Mouse (Mus musculus) midbrain, embryonic 15.5 days (tissue): ENCODE measurements around the gene Adamts16. TPM values are rescaled to one million over a fixed set of nuclear protein-coding genes. Genes with fewer than 3 reads are reported as not detected.

ENCODE experiments used
- ATAC-seq: fragments of 200-750 bp; cut with Nextera tagmentation; replicated peaks from 2 replicates; pipeline ENCODE4 v1.8.0; 2017; ENCODE audit warnings: moderate TSS enrichment
- H3K27ac ChIP-seq: fragments of 300-500 bp; sonication (generic); 2 replicates; pipeline ENCODE4 v1.5.1; 2015; ENCODE audit warnings: mild to moderate bottlenecking, inconsistent platforms
- H3K27me3 ChIP-seq: fragments of 300-500 bp; sonication (generic); replicated peaks from 2 replicates; pipeline ENCODE4 v1.6.1; 2015; ENCODE audit warnings: inconsistent platforms
- H3K36me3 ChIP-seq: fragments of 300-500 bp; sonication (generic); replicated peaks from 2 replicates; pipeline ENCODE4 v1.6.1; 2015; ENCODE audit warnings: inconsistent platforms
- H3K4me1 ChIP-seq: fragments of 300-500 bp; sonication (generic); 2 replicates; pipeline ENCODE4 v1.6.1; 2015; ENCODE audit warnings: inconsistent platforms
- H3K4me2 ChIP-seq: fragments of 300-500 bp; sonication (generic); 2 replicates; pipeline ENCODE4 v1.6.1; 2015; ENCODE audit warnings: inconsistent platforms, mild to moderate bottlenecking, moderate library complexity
- H3K4me3 ChIP-seq: fragments of 300-500 bp; sonication (generic); 2 replicates; pipeline ENCODE4 v1.5.1; 2015; ENCODE audit warnings: mild to moderate bottlenecking, inconsistent platforms
- H3K9ac ChIP-seq: fragments of 300-500 bp; sonication (generic); 2 replicates; pipeline ENCODE4 v1.6.1; 2015; ENCODE audit warnings: mild to moderate bottlenecking, inconsistent platforms
- H3K9me3 ChIP-seq: fragments of 300-500 bp; sonication (generic); 2 replicates; pipeline ENCODE4 v1.6.1; 2016; ENCODE audit warnings: inconsistent platforms
- WGBS: fragments of 180-500 bp; shearing (Covaris S2); methylation state at CpG from one replicate; pipeline ENCODE4 v1.1.7; 2015; ENCODE audit warnings: mixed read lengths; 5-methylcytosine and 5-hydroxymethylcytosine counted together
- polyA plus RNA-seq: library from polyadenylated mRNA; unstranded; fragments of >200 nt; fragmentation: Nextera tagmentation; extraction: Ambion mirVana; gene quantifications from 2 replicates; pipeline ENCODE4 v1.2.1, GENCODE M21; 2015

The Adamts16 gene
- polyA plus RNA-seq, 1 experiment from 2014 or later, result 2.4 TPM

DNA sequence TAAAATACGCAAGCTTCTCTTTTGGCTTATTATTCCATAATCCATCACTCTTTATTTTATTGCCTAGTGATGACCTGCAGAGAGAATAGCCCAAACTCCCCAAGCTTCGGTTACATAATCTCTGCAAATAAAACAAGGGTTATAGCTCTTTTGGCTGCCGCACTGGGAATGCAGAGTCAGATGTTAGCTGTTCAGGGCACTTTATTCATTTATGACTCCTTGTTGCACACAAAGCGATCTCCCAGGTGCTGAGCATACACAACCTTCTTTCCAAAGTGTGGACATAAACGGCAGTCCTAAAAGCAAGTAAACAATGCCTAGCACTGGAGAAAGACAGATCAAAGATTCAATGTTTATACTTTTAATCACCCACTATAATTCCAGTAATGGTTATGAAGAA, 16.3 kb downstream of the Adamts16 start:
- Histone ChIP-seq H3K4me2 (no peak overlapping the region), H3K27ac (no peak overlapping the region), H3K27me3 (no peaks in the 10 kb centered on the region), H3K9ac (no peak overlapping the region), H3K36me3 (no peaks in the 10 kb centered on the region), H3K4me1 (no peaks in the 10 kb centered on the region), H3K4me3 (no peak overlapping the region), H3K9me3 (no peaks in the 10 kb centered on the region)
- no peak for ATAC-seq
- WGBS, result 84% methylated on average over 5 of the region's 5 CpGs

DNA sequence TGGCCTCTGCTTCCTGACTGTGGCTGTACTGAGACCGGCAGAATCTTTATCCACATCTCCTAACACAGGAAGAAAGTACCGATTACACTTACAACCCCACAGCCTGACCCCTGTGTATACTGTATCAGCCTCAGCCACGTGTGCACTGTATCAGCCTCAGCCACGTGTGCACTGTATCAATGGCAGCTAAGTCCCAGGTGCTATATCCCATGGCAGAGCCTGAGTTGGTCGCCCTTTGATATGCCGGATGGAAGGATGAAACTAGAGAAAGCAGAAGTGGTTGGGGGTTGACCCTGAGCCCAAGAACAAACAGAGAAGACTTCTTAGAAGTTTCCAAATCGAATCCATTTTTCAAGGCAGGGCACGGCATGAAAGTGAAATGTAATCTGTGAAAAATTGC, 17.9 kb downstream of the Adamts16 start:
- 65% methylated on average over 8 of the region's 8 CpGs for WGBS

DNA sequence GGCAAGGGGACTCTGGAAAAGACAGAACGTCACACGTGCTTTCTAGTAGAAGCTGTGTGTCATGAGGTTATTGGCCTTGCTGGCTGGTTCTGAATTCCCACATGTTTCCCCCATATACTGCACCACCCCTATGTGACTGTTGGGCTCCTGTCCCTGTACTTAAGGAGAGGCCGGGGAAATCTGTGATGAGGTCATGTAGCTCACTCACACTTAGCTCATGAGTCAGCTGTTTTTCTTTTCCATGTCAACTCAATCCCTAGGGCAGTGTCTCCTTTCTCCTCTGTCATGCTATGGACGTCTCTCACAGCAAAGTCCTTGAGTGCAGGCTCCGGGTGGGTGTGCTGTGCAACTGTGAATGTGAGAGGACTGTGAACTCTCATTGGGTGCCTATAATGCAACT, 22.6 kb downstream of the Adamts16 start:
- H3K4me1 ChIP-seq, result no peaks in the 10 kb centered on the region
- H3K4me2 ChIP-seq, result no peak overlapping the region
- H3K9me3 ChIP-seq, result no peaks in the 10 kb centered on the region
- H3K27me3 ChIP-seq, result no peaks in the 10 kb centered on the region
- no peak overlapping the region for H3K9ac ChIP-seq
- H3K4me3 ChIP-seq, result no peak overlapping the region
- H3K27ac ChIP-seq, result no peak overlapping the region
- ATAC-seq, result no peak
- WGBS, result 84% methylated on average over 5 of the region's 5 CpGs
- H3K36me3 ChIP-seq, result no peaks in the 10 kb centered on the region

More for the DNA sequence above, 17.9 kb downstream of the Adamts16 start:
- ATAC-seq, result peak; percentile 56; the same call in 1 of the 2 replicates
- Histone ChIP-seq H3K4me1 (no peaks in the 10 kb centered on the region), H3K4me3 (no peak overlapping the region), H3K27me3 (no peaks in the 10 kb centered on the region), H3K9me3 (no peaks in the 10 kb centered on the region), H3K9ac (no peak overlapping the region), H3K27ac (no peak overlapping the region), H3K36me3 (no peaks in the 10 kb centered on the region), H3K4me2 (no peak overlapping the region)

DNA sequence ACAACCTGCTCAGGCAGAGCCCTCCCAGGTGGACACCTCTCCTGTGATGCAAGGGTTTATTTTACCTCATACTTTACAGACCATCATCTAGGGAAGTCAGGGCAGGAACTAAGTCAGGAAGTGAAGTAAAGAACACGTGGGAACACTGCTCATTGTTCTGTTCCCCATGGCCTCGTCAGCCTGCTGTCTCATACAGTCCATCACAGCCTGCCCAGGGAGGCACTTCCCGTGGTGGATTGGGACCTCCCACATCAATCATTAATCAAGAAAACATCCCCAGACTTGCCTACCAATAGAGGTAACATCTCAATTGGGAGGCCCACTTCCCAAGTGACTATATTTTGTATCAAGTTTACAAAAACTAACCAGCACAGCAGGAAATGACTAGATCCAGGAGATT, 27.2 kb downstream of the Adamts16 start:
- no peak for ATAC-seq
- no peak overlapping the region for H3K4me3 ChIP-seq
- H3K9me3 ChIP-seq, result no peaks in the 10 kb centered on the region
- 61% methylated on average over 3 of the region's 3 CpGs for WGBS
- H3K4me2 ChIP-seq, result no peak overlapping the region
- H3K27ac ChIP-seq, result no peak overlapping the region
- no peak overlapping the region for H3K9ac ChIP-seq
- H3K27me3 ChIP-seq, result no peaks in the 10 kb centered on the region
- H3K4me1 ChIP-seq, result no peaks in the 10 kb centered on the region
- H3K36me3 ChIP-seq, result no peaks in the 10 kb centered on the region

DNA sequence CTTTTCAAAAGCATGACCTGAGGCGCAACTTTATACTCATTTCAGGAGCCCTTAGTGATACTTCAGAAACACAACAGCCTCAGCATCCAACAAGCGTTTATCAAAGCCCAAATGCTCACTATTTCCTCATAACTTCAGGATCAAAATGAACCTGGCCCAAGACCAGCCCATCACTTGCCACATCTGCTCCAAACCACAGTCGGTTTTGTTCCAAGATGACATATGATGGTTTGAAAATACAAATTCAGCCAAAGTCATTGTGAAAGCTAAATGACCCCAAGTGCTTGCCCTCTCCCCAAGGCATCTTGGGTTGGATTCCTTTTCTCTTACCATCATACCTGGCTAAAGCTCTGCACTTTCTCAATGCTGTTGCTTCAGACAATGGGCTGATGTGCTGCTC, 36.1 kb downstream of the Adamts16 start:
- WGBS, result 95% methylated on average over 3 of the region's 3 CpGs
- Histone ChIP-seq H3K27ac (no peak overlapping the region), H3K4me2 (no peak overlapping the region), H3K27me3 (no peaks in the 10 kb centered on the region), H3K36me3 (no peaks in the 10 kb centered on the region), H3K4me1 (no peaks in the 10 kb centered on the region), H3K4me3 (no peak overlapping the region), H3K9ac (no peak overlapping the region), H3K9me3 (no peaks in the 10 kb centered on the region)
- no peak for ATAC-seq

DNA sequence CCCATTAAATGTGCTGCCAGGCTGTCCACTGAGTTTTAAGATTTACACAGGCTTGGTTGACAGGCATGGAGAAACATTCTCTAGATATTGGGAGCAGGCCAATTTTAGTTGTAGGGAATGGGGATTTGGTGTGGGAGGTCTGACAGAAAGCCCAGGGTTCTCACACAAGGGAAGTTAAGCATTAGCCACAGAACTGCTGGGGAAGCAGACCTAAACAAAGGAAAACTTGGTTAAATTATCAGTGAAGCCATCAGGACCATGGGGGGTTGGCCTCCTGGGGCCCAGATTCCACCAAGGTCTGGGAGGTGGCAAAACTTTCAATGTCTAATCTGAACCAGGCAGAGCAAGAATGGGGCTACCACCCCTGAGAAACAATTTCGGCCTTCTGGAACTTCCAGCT, 38.8 kb downstream of the Adamts16 start:
- 83% methylated on average over 1 of the region's 1 CpGs for WGBS
- H3K27me3 ChIP-seq, result no peaks in the 10 kb centered on the region
- no peak for ATAC-seq
- H3K36me3 ChIP-seq, result no peaks in the 10 kb centered on the region
- H3K4me2 ChIP-seq, result no peak overlapping the region
- H3K9me3 ChIP-seq, result no peaks in the 10 kb centered on the region
- H3K27ac ChIP-seq, result no peak overlapping the region
- H3K9ac ChIP-seq, result no peak overlapping the region
- H3K4me1 ChIP-seq, result no peaks in the 10 kb centered on the region
- no peak overlapping the region for H3K4me3 ChIP-seq

DNA sequence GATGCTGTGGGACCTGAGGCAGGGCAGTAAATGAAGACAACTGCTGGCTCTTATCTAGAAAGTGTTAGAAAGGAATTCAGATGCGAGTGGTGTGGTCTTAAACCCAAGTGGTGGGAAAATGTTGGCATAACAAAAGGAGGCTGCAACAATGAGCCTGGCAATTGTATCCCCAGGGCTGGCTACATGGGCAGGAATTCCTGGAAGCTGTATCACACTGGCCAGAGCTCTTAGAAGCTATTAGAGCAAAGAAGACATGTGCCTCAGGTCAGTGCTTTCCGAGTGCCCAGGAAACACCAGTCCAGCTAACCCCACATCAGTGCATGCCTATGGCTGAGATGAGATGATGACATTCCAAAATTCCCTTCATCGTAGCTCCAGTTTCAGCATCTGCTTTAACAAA, 42.3 kb downstream of the Adamts16 start:
- Histone ChIP-seq H3K9me3 (no peaks in the 10 kb centered on the region), H3K36me3 (no peaks in the 10 kb centered on the region), H3K4me3 (no peak overlapping the region), H3K27me3 (no peaks in the 10 kb centered on the region), H3K9ac (no peak overlapping the region), H3K27ac (no peak overlapping the region), H3K4me2 (no peak overlapping the region), H3K4me1 (no peaks in the 10 kb centered on the region)
- WGBS, result 68% methylated on average over 3 of the region's 3 CpGs
- ATAC-seq, result no peak

DNA sequence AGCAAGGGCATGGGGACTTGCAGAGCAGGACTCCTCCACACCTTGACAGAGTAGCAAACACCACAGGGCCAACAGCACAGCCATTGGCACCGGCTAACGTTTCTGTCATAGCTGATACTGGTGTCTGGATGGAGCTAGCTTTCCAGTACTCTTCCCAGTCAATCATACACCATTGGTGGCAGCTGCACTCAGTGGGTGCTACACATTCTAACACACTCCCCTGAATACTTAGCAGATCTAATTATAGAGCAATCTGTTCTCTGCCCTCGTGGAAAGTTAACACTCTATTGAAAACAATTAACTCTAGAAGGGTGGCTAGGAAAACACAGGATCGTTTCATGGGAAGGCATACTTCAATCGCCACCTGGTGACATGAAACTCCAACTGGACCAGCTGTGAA, 43.2 kb downstream of the Adamts16 start:
- ATAC-seq, result no peak
- Histone ChIP-seq H3K4me1 (0 out of 2 replicates have a peak, but pooled peaks cover 3% of the 10 kb centered on the region), H3K9me3 (no peaks in the 10 kb centered on the region), H3K4me2 (no peak overlapping the region), H3K36me3 (no peaks in the 10 kb centered on the region), H3K4me3 (no peak overlapping the region), H3K27ac (no peak overlapping the region), H3K9ac (no peak overlapping the region), H3K27me3 (no peaks in the 10 kb centered on the region)
- WGBS, result 77% methylated on average over 5 of the region's 5 CpGs

DNA sequence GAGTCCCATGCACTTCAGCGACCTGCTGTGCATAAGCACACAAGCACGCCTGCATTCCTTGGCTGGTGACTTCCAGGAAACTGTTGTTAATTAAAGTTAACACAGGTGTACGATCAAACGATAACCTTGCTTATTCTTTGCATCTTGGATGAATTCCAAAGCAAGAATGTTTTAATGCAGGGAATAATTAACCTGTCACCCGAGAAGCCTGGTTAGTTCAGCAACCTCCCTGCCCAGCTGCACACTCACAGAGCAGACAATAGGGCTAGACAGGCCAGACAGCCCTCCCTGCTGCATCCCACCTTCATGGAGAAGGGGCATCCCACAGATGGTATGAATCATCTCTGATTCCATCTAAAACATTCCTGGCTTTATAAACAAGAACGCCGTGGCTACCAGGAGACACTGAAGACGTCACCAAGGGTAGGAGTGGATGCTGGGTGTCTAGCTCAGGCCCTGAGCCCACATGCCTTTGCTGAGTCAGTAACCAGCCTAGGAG, 47.5 kb downstream of the Adamts16 start:
- Histone ChIP-seq H3K4me3 (no peak overlapping the region), H3K27me3 (no peaks in the 10 kb centered on the region), H3K27ac (no peak overlapping the region), H3K9me3 (no peaks in the 10 kb centered on the region), H3K4me2 (no peak overlapping the region), H3K9ac (no peak overlapping the region), H3K36me3 (no peaks in the 10 kb centered on the region), H3K4me1 (0 out of 2 replicates have a peak, but pooled peaks cover 3% of the 10 kb centered on the region)
- ATAC-seq, result no peak
- WGBS, result 58% methylated on average over 8 of the region's 8 CpGs

DNA sequence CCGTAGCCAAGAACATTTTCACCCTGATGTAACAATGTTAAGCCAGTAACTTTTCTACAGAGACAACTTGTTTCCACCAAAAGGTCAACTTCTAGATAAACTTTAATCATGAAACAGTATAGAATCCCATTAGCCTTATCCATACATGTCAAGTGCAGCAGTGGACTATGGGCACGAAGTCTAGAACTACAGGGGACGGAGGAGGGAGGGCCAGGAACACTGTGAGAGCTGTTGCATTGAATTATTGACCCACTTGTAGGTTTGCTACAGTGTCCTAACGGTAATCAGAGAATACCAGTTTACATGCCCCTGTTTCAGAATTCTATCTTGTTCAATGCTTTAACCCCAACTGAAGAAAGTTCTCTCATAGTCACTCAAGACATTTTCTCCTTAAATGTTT, 48.0 kb downstream of the Adamts16 start:
- Histone ChIP-seq H3K27ac (no peak overlapping the region), H3K4me2 (no peak overlapping the region), H3K9ac (no peak overlapping the region), H3K4me3 (no peak overlapping the region), H3K9me3 (no peaks in the 10 kb centered on the region), H3K4me1 (0 out of 2 replicates have a peak, but pooled peaks cover 3% of the 10 kb centered on the region), H3K36me3 (no peaks in the 10 kb centered on the region), H3K27me3 (no peaks in the 10 kb centered on the region)
- 80% methylated on average over 4 of the region's 4 CpGs for WGBS
- ATAC-seq, result no peak

DNA sequence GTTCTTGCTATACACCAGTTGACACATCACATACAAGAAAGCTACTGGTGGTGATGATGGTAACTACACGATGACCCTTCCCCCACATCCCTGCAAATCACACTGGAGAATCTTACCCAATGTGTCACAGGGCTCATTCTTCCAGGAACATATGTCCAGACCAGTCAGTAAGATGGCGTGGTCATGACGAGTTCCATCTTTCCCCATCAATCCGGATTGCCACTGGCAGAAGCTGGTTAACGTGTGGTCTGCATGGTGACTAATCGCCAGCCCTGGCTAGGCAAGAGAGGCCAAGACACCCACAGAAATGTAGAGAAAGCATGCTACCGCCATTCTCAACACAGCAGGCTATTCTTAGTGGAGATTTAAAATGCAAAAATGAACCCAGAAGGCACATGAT, 48.7 kb downstream of the Adamts16 start:
- 92% methylated on average over 7 of the region's 7 CpGs for WGBS
- Histone ChIP-seq H3K4me2 (no peak overlapping the region), H3K9ac (no peak overlapping the region), H3K4me1 (0 out of 2 replicates have a peak, but pooled peaks cover 3% of the 10 kb centered on the region), H3K27ac (no peak overlapping the region), H3K36me3 (no peaks in the 10 kb centered on the region), H3K4me3 (no peak overlapping the region), H3K9me3 (no peaks in the 10 kb centered on the region), H3K27me3 (no peaks in the 10 kb centered on the region)
- no peak for ATAC-seq

DNA sequence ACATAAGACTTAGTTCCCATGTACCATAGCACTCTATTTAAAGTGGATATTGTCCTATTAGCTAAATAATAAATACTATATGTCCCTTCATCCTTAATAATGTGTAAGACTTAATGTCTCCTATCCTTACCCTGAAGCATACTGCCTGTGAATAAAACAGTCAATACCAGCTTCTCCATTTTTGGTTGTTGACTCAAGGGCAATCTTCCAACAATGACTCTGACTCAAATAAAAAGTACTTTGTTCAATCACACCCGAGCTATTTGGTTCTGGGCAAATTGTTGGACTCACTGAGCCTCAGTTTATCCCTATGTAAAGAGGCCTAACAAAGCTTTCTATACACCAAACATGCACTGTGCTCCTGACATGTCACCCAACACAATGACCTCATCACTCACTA, 51.8 kb downstream of the Adamts16 start:
- H3K27ac ChIP-seq, result no peak overlapping the region
- H3K4me1 ChIP-seq, result 0 out of 2 replicates have a peak, but pooled peaks cover 3% of the 10 kb centered on the region
- H3K4me3 ChIP-seq, result no peak overlapping the region
- ATAC-seq, result no peak
- no peak overlapping the region for H3K9ac ChIP-seq
- H3K9me3 ChIP-seq, result no peaks in the 10 kb centered on the region
- no peaks in the 10 kb centered on the region for H3K27me3 ChIP-seq
- H3K4me2 ChIP-seq, result no peak overlapping the region
- WGBS, result 70% methylated on average over 1 of the region's 1 CpGs
- no peaks in the 10 kb centered on the region for H3K36me3 ChIP-seq

DNA sequence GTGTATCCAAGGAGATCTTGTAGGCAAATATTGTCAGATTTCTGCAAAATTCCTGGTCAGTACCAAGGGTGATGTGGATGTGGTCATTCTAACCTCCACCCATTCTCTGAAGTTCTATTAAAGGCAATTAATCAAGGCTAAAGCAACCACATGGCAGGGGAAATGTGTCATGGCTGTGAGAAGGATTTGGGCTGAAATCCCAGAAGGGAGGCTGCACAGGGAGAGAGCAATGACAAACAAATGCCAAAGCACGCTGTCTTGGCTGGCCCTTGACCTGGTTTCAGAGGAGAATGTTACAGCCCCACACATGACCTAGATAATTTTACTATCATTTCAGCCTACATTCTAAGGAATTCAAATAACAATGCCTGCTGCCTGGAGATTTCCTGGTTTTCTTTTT, 52.6 kb downstream of the Adamts16 start:
- H3K27me3 ChIP-seq, result no peaks in the 10 kb centered on the region
- H3K4me2 ChIP-seq, result no peak overlapping the region
- no peaks in the 10 kb centered on the region for H3K36me3 ChIP-seq
- H3K9me3 ChIP-seq, result no peaks in the 10 kb centered on the region
- no peak overlapping the region for H3K27ac ChIP-seq
- ATAC-seq, result no peak
- no peak overlapping the region for H3K4me3 ChIP-seq
- H3K9ac ChIP-seq, result no peak overlapping the region
- WGBS, result 83% methylated on average over 1 of the region's 1 CpGs
- no peaks in the 10 kb centered on the region for H3K4me1 ChIP-seq
